Mouse (Mus musculus): ENCODE results near the gene Nrcam.

DNA sequence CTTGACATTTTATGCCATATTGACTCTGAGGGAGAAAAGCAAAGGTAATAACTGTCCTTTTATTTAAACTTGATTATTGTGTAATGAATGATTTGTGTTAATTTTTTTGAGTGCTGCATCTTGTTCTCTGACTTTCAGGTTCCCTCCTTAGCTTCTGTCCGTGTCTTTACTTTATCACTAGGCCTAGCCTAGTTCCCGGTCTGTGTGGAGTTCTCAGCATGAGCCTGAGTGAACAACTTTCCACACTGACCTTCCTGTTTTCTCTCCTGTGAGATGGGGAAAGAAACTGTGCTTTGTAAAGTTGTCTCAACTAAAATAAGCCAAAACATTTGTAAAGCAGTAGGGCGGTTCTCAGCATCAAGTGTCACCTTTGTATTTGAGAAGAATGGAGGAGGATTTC lies 179.9 kb downstream of the Nrcam start:
- no peak for TF ChIP-seq POLR2A (IDR thresholded peaks at IDR 0.05; ENCODE audit: low read depth, low read length)
- no peak for TF ChIP-seq CTCF (IDR thresholded peaks at IDR 0.05; ENCODE audit: extremely low read depth, insufficient read depth, insufficient read length, insufficient replicate concordance)

All from spleen, adult 2 months (tissue).